Mouse (Mus musculus) kidney, adult 8-10 months (tissue): ENCODE data around the gene Cdk15.

Experiments used
- DNase-seq, 2 experiments: peaks; one replicate each; pipeline ENCODE4 v3.0.0; 2022

Gene Cdk15

GRCm38 (mm10) chr1:59382516-59382915 is 125.8 kb downstream of the Cdk15 start:
- DNase-seq = no peak

GRCm38 (mm10) chr1:59383049-59383610 is 126.4 kb downstream of the Cdk15 start:
- no peak for DNase-seq

- no peak for DNase-seq
These were observed 127.7 kb downstream of the Cdk15 start for GRCm38 (mm10) chr1:59384400-59384799.

- DNase-seq = no peak
These were observed 128.9 kb downstream of the Cdk15 start for GRCm38 (mm10) chr1:59385641-59386040.

GRCm38 (mm10) chr1:59387542-59388314 is 131.0 kb downstream of the Cdk15 start:
- DNase-seq = no peak

GRCm38 (mm10) chr1:59389181-59389580 is 132.5 kb downstream of the Cdk15 start:
- DNase-seq = no peak

- DNase-seq = no peak
These were observed 135.0 kb downstream of the Cdk15 start for GRCm38 (mm10) chr1:59391736-59392135.

- DNase-seq = no peak
These were observed 137.4 kb downstream of the Cdk15 start for GRCm38 (mm10) chr1:59394072-59394471.

GRCm38 (mm10) chr1:59394616-59395015 is 137.9 kb downstream of the Cdk15 start:
- DNase-seq = peak; percentile 15

GRCm38 (mm10) chr1:59395992-59396391 is 139.3 kb downstream of the Cdk15 start:
- DNase-seq = no peak

GRCm38 (mm10) chr1:59399554-59400325 is 143.0 kb downstream of the Cdk15 start:
- no peak for DNase-seq

GRCm38 (mm10) chr1:59401253-59401652 is 144.5 kb downstream of the Cdk15 start:
- DNase-seq = no peak
